Mouse (Mus musculus) kidney, postnatal 0 days (tissue): Measurements from ENCODE around the gene Rps11. TPM values are rescaled to one million over a fixed set of nuclear protein-coding genes. Genes with fewer than 3 reads are reported as not detected.
"Not testable (repeated sequence)": the region's sequence is repeated elsewhere in the genome, so short reads cannot be mapped to it uniquely, and the experiment has no call there.

Experiments used
- ATAC-seq: fragments of 200-750 bp; cut with Nextera tagmentation; replicated peaks from 2 replicates; pipeline ENCODE4 v1.8.0; 2017; ENCODE audit warnings: low read depth, moderate number of reproducible peaks, moderate TSS enrichment, moderate library complexity; ENCODE audit not compliant: low FRiP score
- DNase-seq: peaks from one replicate; pipeline ENCODE4 v3.0.0-alpha.2; 2016; ENCODE audit warnings: low spot score
- H3K27ac ChIP-seq: fragments of 300-500 bp; sonication (generic); 2 replicates; pipeline ENCODE4 v1.5.1; 2014; ENCODE audit warnings: mild to moderate bottlenecking
- H3K27me3 ChIP-seq: fragments of 300-500 bp; sonication (generic); 2 replicates; pipeline ENCODE4 v1.6.1; 2014; ENCODE audit warnings: low read length, mixed read lengths; ENCODE audit not compliant: insufficient read depth
- H3K36me3 ChIP-seq: fragments of 300-500 bp; sonication (generic); 2 replicates; pipeline ENCODE4 v1.6.1; 2014; ENCODE audit warnings: low read length, mixed read lengths; ENCODE audit not compliant: insufficient read depth
- H3K4me1 ChIP-seq: fragments of 300-500 bp; sonication (generic); replicated peaks from 2 replicates; pipeline ENCODE4 v1.6.1; 2014; ENCODE audit warnings: antibody characterized with exemption, low read length, mixed read lengths; ENCODE audit not compliant: insufficient read depth
- H3K4me2 ChIP-seq: fragments of 300-500 bp; sonication (generic); 2 replicates; pipeline ENCODE4 v1.6.1; 2014; ENCODE audit warnings: mild to moderate bottlenecking, low read length, moderate library complexity, mixed read lengths
- H3K4me3 ChIP-seq: fragments of 300-500 bp; sonication (generic); replicated peaks from 2 replicates; pipeline ENCODE4 v1.5.1; 2014; ENCODE audit warnings: low read depth, low read length
- H3K9ac ChIP-seq: fragments of 300-500 bp; sonication (generic); 2 replicates; pipeline ENCODE4 v1.6.1; 2014; ENCODE audit warnings: low read depth, low read length
- H3K9me3 ChIP-seq: fragments of 300-500 bp; sonication (generic); replicated peaks from 2 replicates; pipeline ENCODE4 v1.6.1; 2016; ENCODE audit warnings: low read length, inconsistent platforms, mixed read lengths
- CTCF ChIP-seq: IDR thresholded peaks from 2 replicates; pipeline ENCODE4 v1.5.1; 2016; ENCODE audit warnings: antibody characterized with exemption, low read depth, mild to moderate bottlenecking, moderate library complexity
- WGBS: fragments of 180-500 bp; shearing (Covaris S2); extraction: QIAGEN DNeasy Blood & Tissue Kit; methylation state at CpG from one replicate; pipeline ENCODE4 v1.1.7; 2014; 5-methylcytosine and 5-hydroxymethylcytosine counted together
- polyA plus RNA-seq: library from polyadenylated mRNA; unstranded; fragments of >200 nt; fragmentation: Nextera tagmentation; extraction: Ambion mirVana; gene quantifications from 2 replicates; pipeline ENCODE4 v1.2.1, GENCODE M21; 2015

Gene Rps11
- polyA plus RNA-seq, 1 experiment from 2014 or later, result 1,553 TPM

- DNase-seq (no peak), ATAC-seq (no peak)
- H3K4me2 ChIP-seq, result no peak overlapping the region
- no peak overlapping the region for H3K4me3 ChIP-seq
- H3K27me3 ChIP-seq, result no peaks in the 10 kb centered on the region
- H3K9ac ChIP-seq, result no peak overlapping the region
- H3K36me3 ChIP-seq, result peaks cover 41% of the 10 kb centered on the region
- 0 out of 2 replicates have a peak overlapping the region, but pooled peaks have one; percentile 19 for H3K27ac ChIP-seq
- peaks cover 10% of the 10 kb centered on the region; the same call in 1 of the 2 replicates for H3K4me1 ChIP-seq
- WGBS, result 80% methylated on average over 6 of the region's 6 CpGs
- H3K9me3 ChIP-seq, result no peaks in the 10 kb centered on the region
- no peak for TF ChIP-seq CTCF
Measured at GRCm38 (mm10) chr7:45118336-45118735, 5.9 kb downstream of the Rps11 start.

- 71% methylated on average over 8 of the region's 8 CpGs for WGBS
- DNase-seq, result no peak
- Histone ChIP-seq H3K4me1 (peaks cover 3% of the 10 kb centered on the region; the same call in 1 of the 2 replicates), H3K4me2 (no peak overlapping the region), H3K9me3 (no peaks in the 10 kb centered on the region), H3K27ac (no peak overlapping the region), H3K4me3 (no peak overlapping the region), H3K36me3 (peaks cover 34% of the 10 kb centered on the region), H3K27me3 (no peaks in the 10 kb centered on the region), H3K9ac (no peak overlapping the region)
- ATAC-seq, result no peak
- TF ChIP-seq CTCF, result no peak
Measured at GRCm38 (mm10) chr7:45117566-45117965, 6.7 kb downstream of the Rps11 start.

- Histone ChIP-seq H3K27ac (no peak overlapping the region), H3K27me3 (no peaks in the 10 kb centered on the region), H3K4me3 (no peak overlapping the region), H3K36me3 (no peaks in the 10 kb centered on the region), H3K4me1 (no peaks in the 10 kb centered on the region), H3K9me3 (no peaks in the 10 kb centered on the region), H3K9ac (no peak overlapping the region), H3K4me2 (no peak overlapping the region)
- 88% methylated on average over 2 of the region's 2 CpGs for WGBS
- no peak for ATAC-seq
- TF ChIP-seq CTCF, result no peak
- no peak for DNase-seq
Measured at GRCm38 (mm10) chr7:45113476-45113875, 10.8 kb downstream of the Rps11 start.

GRCm38 (mm10) chr7:45112529-45112928 lies 11.7 kb downstream of the Rps11 start:
- no peak overlapping the region for H3K27ac ChIP-seq
- no peak overlapping the region for H3K4me2 ChIP-seq
- H3K4me1 ChIP-seq, result no peaks in the 10 kb centered on the region
- ATAC-seq (no peak), DNase-seq (no peak)
- no peaks in the 10 kb centered on the region for H3K9me3 ChIP-seq
- no peak overlapping the region for H3K9ac ChIP-seq
- TF ChIP-seq CTCF, result no peak
- WGBS, result 32% methylated on average over 3 of the region's 3 CpGs
- no peaks in the 10 kb centered on the region for H3K36me3 ChIP-seq
- no peak overlapping the region for H3K4me3 ChIP-seq
- no peaks in the 10 kb centered on the region for H3K27me3 ChIP-seq

- Histone ChIP-seq H3K36me3 (no peaks in the 10 kb centered on the region), H3K9me3 (no peaks in the 10 kb centered on the region), H3K4me2 (no peak overlapping the region), H3K4me3 (no peak overlapping the region), H3K27ac (no peak overlapping the region), H3K27me3 (no peaks in the 10 kb centered on the region), H3K4me1 (no peaks in the 10 kb centered on the region), H3K9ac (no peak overlapping the region)
- no peak for TF ChIP-seq CTCF
- DNase-seq (no peak), ATAC-seq (no peak)
- WGBS, result 62% methylated on average over 2 of the region's 2 CpGs
Measured at GRCm38 (mm10) chr7:45111940-45112339, 12.3 kb downstream of the Rps11 start.

GRCm38 (mm10) chr7:45110089-45110488 lies 14.2 kb downstream of the Rps11 start:
- DNase-seq, H3K27me3 ChIP-seq, H3K9ac ChIP-seq, H3K27ac ChIP-seq, H3K4me1 ChIP-seq, H3K9me3 ChIP-seq, H3K4me2 ChIP-seq, ATAC-seq, H3K4me3 ChIP-seq, H3K36me3 ChIP-seq: not testable (repeated sequence)
- WGBS, result 78% methylated on average over 4 of the region's 4 CpGs

- ATAC-seq, result no peak
- no peaks in the 10 kb centered on the region for H3K36me3 ChIP-seq
- H3K9ac ChIP-seq, result no peak overlapping the region
- no peak for TF ChIP-seq CTCF
- peaks cover 19% of the 10 kb centered on the region for H3K4me1 ChIP-seq
- H3K4me3 ChIP-seq, result no peak overlapping the region
- 64% methylated on average over 5 of the region's 5 CpGs for whole genome bisulfite sequencing
- no peak overlapping the region for H3K4me2 ChIP-seq
- no peaks in the 10 kb centered on the region for H3K9me3 ChIP-seq
- DNase-seq, result no peak
- H3K27ac ChIP-seq, result no peak overlapping the region
- H3K27me3 ChIP-seq, result no peaks in the 10 kb centered on the region
Measured at GRCm38 (mm10) chr7:45107052-45107645, 17.1 kb downstream of the Rps11 start.
